Mouse (Mus musculus): ENCODE data around the gene Ceacam1. TPM values are rescaled to one million over a fixed set of nuclear protein-coding genes. Genes with fewer than 3 reads are reported as not detected.
"Not testable (repeated sequence)": the region's sequence is repeated elsewhere in the genome, so short reads cannot be mapped to it uniquely, and the experiment has no call there.

Gene Ceacam1
- total RNA-seq, 2 experiments from 2014 or later = 3.2 to 4.2 TPM

DNA sequence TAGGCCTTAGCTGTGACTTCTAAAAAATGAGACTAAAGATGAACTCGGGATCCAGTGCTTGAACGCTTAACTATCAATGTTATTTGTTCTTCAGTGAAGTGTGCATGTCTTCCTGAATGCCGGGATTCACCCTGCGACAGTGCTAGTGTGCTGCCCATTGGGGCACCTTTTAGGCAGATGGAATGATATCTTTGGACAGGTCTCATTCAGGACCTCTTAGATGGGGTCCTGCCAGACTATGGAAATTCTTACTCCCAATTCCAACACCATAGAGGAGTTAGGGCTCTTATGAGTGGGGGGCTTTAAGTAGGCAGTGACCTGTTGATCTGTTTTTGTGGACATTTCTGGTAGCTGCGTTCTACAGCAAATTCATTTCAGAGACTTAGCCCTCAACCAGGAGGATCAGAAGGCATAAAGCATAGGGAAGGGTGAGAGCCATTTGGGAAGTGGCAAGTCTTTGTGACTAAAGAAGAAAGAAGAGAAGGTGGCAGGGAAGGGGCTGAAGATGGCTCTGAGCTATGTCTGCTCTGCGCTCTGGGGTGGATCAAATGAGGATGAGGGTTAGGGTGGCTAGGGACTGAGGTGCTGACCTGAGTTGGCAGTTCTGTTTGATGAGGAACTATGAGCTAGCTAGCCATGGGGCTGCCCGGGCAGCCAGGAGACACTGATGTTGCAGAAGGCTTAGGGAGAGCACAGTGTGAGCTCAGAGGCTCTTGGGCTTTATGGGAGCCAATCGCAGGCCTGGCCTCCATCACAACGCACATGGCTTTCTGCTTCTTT lies 43.4 kb downstream of the Ceacam1 start:
- no peak overlapping the region for H3K4me3 ChIP-seq
- no peak for DNase-seq (ENCODE audit: low spot score in 2 of 2)
- no peak for TF ChIP-seq CTCF (conservative IDR thresholded peaks at IDR 0.05)
- peak overlapping the region; percentile 66; the same call in 1 of the 2 replicates for H3K27ac ChIP-seq

DNA sequence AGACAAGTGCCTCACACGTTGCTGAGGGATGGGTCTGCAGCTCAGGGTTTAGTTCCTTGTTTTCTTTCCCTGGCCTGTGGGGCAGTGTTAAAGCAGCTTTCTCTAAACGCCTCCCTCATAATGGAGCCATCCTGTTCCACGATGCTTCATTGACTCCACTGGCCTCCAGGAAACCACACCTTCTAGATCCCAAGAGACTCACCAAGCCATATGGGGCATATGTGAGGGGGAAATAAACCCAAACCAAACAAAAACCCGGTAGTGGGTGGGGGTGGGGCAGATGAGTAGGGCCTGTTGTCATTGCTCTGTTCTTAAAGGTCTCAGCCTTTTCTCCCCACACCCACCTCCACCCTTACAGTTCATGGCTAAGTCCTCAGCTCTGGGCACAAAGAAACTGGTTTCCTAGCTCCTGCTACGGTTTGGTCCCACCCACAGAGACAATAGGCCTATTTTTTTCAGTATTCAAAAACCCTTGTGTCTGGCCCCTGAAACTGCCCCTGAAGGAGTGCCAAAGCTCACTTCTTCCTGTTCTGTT lies 44.3 kb downstream of the Ceacam1 start:
- peak overlapping the region; percentile 66 for H3K27ac ChIP-seq
- H3K4me3 ChIP-seq = no peak overlapping the region
- DNase-seq (ENCODE audit: low spot score in 2 of 2) = no peak
- no peak for TF ChIP-seq CTCF (conservative IDR thresholded peaks at IDR 0.05)

DNA sequence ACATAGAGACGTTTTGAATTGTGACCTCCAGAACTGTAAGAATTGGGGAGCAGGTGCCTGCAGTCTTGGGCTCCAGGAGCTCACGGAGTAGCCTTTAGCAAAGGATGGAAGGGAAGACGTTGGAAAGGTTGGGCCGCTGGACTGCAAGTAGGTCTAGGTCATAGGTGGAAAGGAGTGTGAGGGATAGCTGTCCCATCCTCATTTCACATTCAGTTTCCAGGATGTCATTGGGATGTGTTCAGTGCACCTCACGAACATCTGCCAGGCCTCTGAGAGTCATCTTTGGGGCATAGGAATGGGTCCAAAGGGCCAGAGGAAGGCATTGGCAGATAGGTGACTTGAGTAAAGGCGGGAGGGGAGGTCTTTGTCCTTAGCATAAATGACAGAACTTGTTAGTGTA lies 45.0 kb downstream of the Ceacam1 start:
- Histone ChIP-seq H3K4me3 (no peak overlapping the region), H3K27ac (peak overlapping the region; percentile 66; the same call in 1 of the 2 replicates)
- no peak for TF ChIP-seq CTCF (conservative IDR thresholded peaks at IDR 0.05)
- DNase-seq (ENCODE audit: low spot score in 2 of 2) = no peak

DNA sequence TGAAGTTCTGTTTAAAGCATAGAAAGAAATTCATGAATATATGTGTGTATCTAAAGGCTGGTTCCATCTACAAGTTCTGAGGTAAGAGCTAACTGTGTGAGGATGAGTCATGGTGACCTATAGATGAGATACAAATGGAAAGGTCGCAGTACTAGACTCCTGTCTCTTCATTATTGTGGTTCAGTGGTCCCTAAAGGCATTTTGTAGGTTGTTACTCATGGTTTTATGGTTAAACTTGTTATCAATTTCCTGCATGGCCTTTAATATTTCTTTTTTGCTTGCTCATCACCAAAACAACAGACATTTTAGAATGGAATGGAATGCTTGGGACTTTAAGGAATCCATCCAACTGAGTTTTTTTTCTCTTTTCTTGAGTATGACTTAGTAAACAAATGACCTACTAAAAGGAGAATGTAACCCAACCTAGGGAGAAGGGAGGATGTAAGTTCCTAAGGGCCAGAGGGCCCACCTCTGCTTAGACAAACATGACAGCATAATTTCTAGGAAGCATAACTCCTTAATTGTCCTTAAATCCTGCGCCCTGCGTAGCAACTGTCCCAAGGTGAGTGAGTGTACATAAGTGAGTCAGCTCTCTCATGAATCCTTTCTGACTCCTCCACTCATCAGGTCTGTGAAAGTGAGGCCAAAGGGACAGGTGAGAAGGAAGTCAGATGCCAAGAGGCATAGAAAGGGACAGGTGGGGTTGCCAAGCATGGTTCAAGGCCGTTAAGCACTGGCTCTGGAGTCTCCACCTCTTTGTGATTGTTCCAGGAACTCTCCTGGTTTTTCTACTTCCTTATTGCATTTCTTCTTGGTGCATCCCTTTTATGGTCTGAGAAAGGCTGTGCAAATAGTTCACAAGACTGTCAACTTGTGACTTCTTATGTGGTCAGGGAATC lies 47.3 kb downstream of the Ceacam1 start:
- DNase-seq (ENCODE audit: low spot score in 2 of 2) = no peak
- TF ChIP-seq CTCF (conservative IDR thresholded peaks at IDR 0.05) = no peak
- Histone ChIP-seq H3K4me3 (no peak overlapping the region), H3K27ac (no peak overlapping the region)

DNA sequence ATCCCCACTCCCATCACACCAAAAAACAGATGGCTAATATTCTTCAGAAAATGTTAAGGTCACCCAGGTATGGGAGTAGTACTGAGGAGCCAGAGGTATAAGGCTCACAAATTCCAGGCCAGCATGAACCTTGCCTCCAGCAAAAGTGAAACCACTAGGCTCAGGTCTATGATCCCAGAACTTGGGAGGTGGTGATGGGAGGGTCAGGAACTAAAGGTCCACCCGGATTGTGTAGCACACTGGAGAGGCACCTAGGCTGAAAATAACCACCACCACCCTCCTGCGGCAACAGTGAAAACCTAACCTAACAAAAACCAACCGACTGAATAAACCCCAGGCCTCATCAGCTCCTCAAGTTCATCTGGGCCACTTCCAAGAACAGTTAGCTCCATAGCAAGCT lies 49.1 kb downstream of the Ceacam1 start:
- no peak for DNase-seq (ENCODE audit: low spot score in 2 of 2)
- Histone ChIP-seq H3K27ac (no peak overlapping the region), H3K4me3 (no peak overlapping the region)
- TF ChIP-seq CTCF (conservative IDR thresholded peaks at IDR 0.05) = no peak

DNA sequence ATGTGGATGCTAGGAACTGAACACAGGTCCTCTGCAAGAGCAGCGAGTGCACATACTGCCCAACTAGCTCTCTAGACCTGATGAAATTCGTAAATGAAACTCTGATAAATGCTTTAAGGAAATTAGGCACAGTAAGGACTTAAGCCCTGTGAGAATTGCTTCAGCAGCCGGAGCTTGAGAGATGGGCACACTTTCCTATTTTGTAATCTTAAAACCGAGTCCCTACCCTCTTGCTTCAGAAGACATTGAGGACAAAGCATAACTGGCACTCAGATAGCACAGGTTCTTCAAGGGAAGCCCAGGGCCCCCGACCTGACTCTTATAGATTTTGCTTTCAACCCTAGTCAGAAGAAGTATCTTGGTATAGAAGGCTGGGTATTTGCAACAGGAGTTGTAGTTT lies 50.3 kb downstream of the Ceacam1 start:
- no peak overlapping the region for H3K4me3 ChIP-seq
- H3K27ac ChIP-seq = no peak overlapping the region
- TF ChIP-seq CTCF (conservative IDR thresholded peaks at IDR 0.05) = no peak
- DNase-seq (ENCODE audit: low spot score in 2 of 2) = no peak

DNA sequence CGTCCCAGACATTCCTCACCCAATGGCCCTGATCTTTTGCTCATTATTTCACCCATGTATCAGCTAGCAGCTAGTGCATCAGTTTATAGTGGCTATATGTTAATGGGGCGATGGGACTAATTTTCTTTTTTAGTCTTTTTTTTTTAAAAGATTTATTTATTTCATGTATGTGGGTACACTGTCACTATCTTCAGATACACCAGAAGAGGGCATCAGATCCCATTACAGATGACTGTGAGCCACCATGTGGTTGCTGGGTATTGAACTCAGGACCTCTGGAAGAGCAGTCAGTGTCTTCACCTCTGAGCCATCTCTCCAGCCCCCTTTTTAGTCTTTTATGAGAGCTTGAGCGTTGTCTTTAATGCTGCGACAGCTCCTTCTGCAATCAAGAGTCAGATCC lies 51.0 kb downstream of the Ceacam1 start:
- H3K27ac ChIP-seq; H3K4me3 ChIP-seq; DNase-seq (ENCODE audit: low spot score in 2 of 2): not testable (repeated sequence)
- TF ChIP-seq CTCF (conservative IDR thresholded peaks at IDR 0.05) = peak; percentile 56

DNA sequence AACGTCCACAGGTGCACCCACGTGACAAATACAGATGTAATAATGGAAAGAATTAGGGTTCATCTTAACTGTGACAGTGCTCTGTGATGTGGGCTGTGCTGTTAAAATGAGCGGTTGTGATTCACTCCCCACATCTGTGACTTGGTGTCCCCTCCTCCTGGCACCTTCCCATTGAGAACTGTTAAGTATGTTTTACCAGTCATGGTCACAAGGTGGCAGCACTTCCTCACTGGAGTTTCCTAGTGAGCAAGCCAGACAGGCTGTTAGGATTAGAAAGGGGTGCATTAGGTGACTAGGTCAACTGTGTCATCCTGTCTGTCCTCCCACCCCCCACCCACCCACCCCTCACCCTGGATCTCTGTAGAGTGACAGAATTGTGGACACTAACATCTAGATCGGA lies 53.0 kb downstream of the Ceacam1 start:
- Histone ChIP-seq H3K27ac (no peak overlapping the region), H3K4me3 (no peak overlapping the region)
- peak; percentile 76 to 91 for DNase-seq (ENCODE audit: low spot score in 2 of 2)
- TF ChIP-seq CTCF (conservative IDR thresholded peaks at IDR 0.05) = peak; percentile 88

DNA sequence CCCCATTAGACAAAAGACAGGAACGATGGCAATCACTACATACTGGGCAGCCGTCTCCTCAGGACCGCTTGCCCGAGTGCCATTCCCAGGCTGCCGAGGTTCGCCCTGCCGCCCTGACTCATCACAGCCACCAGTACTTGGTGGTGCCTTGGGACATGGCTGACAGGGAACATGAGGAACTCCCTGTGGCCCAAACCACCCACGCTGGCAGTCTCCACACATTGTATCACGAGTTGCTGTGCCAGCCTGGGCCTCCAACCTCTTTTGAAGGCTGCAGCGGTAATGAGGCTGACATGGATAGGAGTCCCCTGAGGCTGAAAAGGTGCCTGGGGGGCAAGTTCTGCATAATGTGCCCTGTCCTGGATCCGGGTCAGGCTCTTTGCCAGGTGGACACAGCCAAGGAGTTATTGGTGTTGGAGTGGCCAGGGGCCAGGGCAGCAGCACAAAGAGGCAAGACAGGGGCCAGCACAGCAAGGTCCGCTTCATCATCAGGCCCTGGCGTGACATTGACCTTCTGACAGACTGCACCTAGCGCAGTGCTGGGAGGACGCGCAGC lies 55.0 kb downstream of the Ceacam1 start:
- Histone ChIP-seq H3K27ac (no peak overlapping the region), H3K4me3 (no peak overlapping the region)
- TF ChIP-seq CTCF (conservative IDR thresholded peaks at IDR 0.05) = no peak
- peak in 1 of 2 experiments; percentile 8 for DNase-seq (ENCODE audit: low spot score in 2 of 2)

DNA sequence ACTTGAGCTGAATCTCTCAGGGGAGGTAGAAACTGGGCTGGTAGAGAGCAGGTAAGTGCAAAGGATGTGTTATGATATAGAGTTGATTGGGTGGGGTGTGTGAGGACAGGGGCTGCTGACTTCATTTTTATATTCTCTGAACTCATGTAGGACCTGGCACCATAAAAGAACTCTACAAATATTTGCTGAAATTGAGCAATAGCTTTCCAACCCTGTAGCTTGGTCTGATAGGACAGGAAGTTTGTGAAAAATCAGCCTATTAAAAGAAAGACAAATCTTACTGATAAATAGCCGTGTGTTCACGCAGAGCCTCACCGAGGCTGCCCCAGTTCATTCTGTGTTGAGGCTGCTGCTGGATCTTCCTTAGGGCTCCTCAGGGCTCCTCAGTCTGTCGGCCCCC lies 57.5 kb downstream of the Ceacam1 start:
- no peak overlapping the region for H3K27ac ChIP-seq

DNA sequence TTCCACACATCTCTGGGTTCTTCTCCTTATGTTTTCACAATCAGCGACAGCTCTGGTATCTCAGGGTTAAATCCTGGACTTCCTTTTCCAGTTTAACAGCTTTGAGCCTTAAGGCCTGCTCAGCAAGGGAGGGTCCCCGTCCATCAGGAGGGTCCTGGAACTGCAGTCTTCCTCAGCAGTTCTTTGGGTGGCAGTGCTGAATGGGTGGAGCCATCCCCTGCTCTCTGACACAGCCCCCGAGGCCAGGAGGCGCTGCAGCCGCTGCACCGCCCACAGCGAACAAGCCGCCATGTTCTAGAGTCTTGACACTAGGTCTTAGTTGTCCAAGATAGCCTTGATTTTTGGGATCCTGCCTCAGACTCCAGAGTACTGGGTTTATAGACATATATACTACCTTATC lies 57.9 kb downstream of the Ceacam1 start:
- no peak for TF ChIP-seq CTCF (conservative IDR thresholded peaks at IDR 0.05)
- DNase-seq (ENCODE audit: low spot score in 2 of 2) = no peak
- Histone ChIP-seq H3K4me3 (no peak overlapping the region), H3K27ac (no peak overlapping the region)

More for the DNA sequence above, 57.5 kb downstream of the Ceacam1 start:
- H3K4me3 ChIP-seq = no peak overlapping the region
- TF ChIP-seq CTCF (conservative IDR thresholded peaks at IDR 0.05) = no peak
- no peak for DNase-seq (ENCODE audit: low spot score in 2 of 2)

DNA sequence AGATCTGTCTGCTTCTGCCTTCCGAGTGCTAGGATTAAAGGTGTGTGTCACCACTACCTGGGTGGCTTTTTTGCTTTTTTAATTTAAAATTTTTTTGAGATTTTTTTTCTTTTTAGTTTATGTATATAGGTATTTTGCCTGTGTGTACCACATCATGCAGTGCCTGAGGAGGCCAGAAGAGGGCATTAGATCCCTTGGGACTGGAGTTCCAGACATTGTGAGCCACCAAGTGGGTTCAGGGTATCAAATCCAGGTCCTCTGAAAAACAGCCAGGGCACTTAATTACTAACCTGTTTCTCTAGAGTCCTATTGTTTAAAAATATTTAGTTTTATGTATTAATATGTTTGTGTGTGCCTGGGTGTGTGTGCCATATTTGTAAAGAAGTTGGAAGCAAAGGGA lies 59.8 kb downstream of the Ceacam1 start:
- peak; percentile 80 for TF ChIP-seq CTCF (conservative IDR thresholded peaks at IDR 0.05)
- DNase-seq (ENCODE audit: low spot score in 2 of 2) = peak in 1 of 2 experiments; percentile 39
- H3K27ac ChIP-seq = no peak overlapping the region
- H3K4me3 ChIP-seq = no peak overlapping the region

All from layer of hippocampus, adult 2 months (tissue).